Mouse (Mus musculus): ENCODE data around the gene Arl11.
A peak's percentile ranks its signal among the peaks of the same experiment; 100 is the strongest.

The Arl11 gene

GRCm38 (mm10) chr14:61327618-61328450 lies 18.3 kb downstream of the Arl11 start:
- DNase-seq, result peak; percentile 68 to 76

GRCm38 (mm10) chr14:61330591-61330990 lies 21.0 kb downstream of the Arl11 start:
- no peak for DNase-seq

GRCm38 (mm10) chr14:61330996-61331561 lies 21.5 kb downstream of the Arl11 start:
- peak; percentile 82 to 84 for DNase-seq

- no peak for DNase-seq
Observed at GRCm38 (mm10) chr14:61339381-61339780, 29.8 kb downstream of the Arl11 start.

- no peak for DNase-seq
Observed at GRCm38 (mm10) chr14:61344590-61344989, 35.0 kb downstream of the Arl11 start.

- DNase-seq, result no peak
Observed at GRCm38 (mm10) chr14:61346827-61347698, 37.5 kb downstream of the Arl11 start.

GRCm38 (mm10) chr14:61349876-61350275 lies 40.3 kb downstream of the Arl11 start:
- DNase-seq, result peak in 1 of 2 experiments; percentile 13

GRCm38 (mm10) chr14:61350808-61351207 lies 41.3 kb downstream of the Arl11 start:
- peak in 1 of 2 experiments; percentile 20 for DNase-seq

GRCm38 (mm10) chr14:61354251-61355235 lies 45.0 kb downstream of the Arl11 start:
- DNase-seq, result no peak

GRCm38 (mm10) chr14:61360131-61360980 lies 50.8 kb downstream of the Arl11 start, which contains the start of gene Ebpl:
TSS of gene Ebpl (minus strand) at chr14:61360439.
- DNase-seq, result peak; percentile 93 to 95

- DNase-seq, result no peak
Observed at GRCm38 (mm10) chr14:61360981-61361511, 51.5 kb downstream of the Arl11 start.

Data from kidney, postnatal 25 days (tissue).